Mouse (Mus musculus): ENCODE data around the gene Clcf1.
"Not testable (repeated sequence)": the region's sequence is repeated elsewhere in the genome, so short reads cannot be mapped to it uniquely, and the experiment has no call there.

The Clcf1 gene

DNA sequence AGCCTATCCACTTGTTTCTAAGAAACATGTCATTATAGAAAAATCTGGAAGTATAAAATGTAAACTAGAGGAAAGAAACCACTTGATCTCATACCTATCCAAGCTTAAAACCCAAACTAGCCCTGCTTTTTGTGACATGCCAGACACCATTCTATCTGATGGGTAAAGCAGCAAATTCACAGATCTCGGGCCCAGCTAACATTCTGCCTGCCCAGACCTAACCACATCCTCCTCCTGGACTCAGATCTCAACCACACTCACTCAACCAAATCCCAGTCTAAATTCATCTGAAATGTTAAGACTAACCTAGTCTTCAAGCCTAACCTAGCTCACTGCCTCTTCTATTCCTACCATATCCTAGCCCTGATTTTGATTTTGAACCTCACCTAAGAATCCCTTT is 4.7 kb downstream of the Clcf1 start:
- DNase-seq: peak in 1 of 2 experiments; percentile 35

DNA sequence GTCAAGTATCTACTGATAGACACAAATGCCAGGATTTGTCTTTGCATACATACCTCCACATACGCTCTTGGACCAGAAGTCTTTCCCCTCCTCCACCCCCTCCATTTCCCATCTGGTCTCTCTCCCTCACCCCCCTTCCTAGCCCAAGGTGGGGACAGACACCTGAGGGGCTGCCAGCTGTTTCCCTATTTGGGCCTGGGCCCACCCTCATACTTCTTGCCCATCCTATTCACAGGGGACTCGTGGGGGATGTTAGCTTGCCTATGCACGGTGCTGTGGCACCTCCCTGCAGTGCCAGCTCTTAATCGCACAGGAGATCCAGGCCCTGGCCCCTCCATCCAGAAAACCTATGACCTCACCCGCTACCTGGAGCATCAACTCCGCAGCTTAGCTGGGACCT is 5.9 kb downstream of the Clcf1 start:
- DNase-seq: no peak

DNA sequence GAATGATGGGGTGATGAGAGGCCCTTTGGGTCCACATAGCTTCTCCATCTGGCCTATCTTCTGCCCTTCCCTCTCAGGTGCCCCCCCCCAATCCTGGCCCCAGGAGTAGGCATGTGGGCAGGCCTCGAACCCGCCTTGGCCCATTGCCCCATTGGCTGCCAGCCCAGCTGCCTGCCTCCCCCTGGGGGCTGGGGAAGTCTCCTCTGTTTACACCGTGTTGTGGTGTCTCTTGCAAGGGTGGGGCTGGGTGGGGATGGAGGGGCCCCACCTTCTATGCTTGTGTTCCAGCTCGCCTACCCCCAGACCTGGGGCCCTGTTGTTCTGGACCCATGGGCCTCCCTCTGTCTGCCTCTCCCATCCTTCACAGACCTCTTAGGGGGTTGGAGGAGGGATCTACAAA is 6.4 kb downstream of the Clcf1 start:
- peak in 1 of 2 experiments; percentile 37 for DNase-seq

DNA sequence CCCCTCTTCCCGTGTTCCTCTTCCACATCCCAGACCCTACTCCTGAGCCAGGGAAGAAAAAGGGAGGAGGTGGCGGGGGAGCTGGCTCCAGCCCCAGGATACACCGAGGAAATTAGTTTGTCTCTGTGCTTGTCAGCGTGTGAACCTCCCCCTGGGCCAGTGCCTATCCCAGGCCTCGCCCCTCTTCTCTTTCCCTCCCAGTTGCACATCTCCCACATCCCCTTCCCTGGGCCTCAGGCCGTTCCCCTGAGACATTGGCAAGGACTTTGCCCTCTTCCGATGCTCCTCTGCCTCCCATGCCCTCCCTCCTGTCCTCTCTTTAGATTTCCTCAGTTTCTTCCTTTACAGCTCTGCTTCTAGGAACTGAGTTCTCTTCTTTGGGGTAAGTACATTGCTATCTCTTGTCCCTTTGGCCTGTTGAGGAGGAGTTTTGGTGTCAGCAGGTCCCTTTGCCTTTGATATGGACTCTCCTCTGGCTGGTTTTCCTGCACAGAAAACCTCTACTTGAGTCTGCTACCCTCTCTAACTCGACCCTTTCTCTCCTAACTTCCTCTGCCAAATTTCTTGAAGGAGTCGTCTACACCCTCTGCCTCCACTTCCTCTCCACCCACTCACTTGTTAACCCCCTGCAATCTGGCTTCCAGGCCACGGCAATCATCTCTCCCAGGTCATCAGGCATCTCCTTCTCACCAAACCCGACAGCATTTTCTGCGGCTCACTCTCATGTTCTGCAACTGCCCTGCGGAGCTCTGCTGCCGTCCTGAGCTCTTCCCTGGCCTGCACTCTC is 7.1 kb downstream of the Clcf1 start:
- DNase-seq: peak in 1 of 2 experiments; percentile 24

DNA sequence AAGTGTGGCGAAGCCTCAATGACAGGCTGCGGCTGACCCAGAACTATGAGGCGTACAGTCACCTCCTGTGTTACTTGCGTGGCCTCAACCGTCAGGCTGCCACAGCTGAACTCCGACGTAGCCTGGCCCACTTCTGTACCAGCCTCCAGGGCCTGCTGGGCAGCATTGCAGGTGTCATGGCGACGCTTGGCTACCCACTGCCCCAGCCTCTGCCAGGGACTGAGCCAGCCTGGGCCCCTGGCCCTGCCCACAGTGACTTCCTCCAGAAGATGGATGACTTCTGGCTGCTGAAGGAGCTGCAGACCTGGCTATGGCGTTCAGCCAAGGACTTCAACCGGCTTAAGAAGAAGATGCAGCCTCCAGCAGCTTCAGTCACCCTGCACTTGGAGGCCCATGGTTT is 8.1 kb downstream of the Clcf1 start:
- peak in 1 of 2 experiments; percentile 36 for DNase-seq

DNA sequence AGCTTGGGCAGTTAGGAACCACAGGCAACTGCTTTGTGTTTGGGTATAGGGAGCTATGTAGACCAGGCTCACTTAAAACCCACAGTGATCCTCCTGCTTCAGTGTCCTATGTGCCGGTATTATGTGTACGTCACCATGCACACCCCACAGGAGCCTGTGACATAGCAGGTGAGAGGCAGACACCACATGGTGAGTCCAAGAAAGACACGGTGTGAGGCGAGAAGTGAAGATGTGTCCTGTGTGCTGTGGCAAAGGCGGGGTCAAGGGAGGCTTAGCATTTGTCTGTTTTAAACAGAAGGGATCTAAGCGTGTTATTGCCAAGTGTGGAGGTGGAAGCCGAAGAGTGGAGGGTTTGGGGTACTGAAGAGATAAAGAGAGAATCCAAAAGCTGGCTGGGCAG is 12.7 kb downstream of the Clcf1 start:
- peak in 1 of 2 experiments; percentile 27 for DNase-seq

DNA sequence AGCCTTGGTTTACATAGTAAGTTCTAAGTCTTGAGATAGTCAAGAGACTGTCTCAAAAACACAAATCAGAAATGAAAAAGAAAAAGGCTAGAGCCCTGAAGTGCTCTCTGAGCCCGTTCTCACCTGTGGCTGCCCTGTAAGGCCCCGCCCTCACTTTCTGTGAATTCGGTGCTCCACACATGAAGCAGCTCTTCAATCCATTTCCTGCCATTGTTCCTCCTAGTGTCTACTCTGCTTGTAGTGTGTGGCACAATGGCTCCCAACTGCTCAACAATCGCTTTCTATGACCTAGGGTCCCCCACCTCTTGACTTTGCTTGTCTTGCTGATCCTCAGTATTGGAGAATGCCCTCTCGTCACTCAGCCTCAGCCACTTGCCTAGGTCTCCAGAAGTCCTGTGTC is 13.4 kb downstream of the Clcf1 start:
- DNase-seq: peak in 1 of 2 experiments; percentile 17

DNA sequence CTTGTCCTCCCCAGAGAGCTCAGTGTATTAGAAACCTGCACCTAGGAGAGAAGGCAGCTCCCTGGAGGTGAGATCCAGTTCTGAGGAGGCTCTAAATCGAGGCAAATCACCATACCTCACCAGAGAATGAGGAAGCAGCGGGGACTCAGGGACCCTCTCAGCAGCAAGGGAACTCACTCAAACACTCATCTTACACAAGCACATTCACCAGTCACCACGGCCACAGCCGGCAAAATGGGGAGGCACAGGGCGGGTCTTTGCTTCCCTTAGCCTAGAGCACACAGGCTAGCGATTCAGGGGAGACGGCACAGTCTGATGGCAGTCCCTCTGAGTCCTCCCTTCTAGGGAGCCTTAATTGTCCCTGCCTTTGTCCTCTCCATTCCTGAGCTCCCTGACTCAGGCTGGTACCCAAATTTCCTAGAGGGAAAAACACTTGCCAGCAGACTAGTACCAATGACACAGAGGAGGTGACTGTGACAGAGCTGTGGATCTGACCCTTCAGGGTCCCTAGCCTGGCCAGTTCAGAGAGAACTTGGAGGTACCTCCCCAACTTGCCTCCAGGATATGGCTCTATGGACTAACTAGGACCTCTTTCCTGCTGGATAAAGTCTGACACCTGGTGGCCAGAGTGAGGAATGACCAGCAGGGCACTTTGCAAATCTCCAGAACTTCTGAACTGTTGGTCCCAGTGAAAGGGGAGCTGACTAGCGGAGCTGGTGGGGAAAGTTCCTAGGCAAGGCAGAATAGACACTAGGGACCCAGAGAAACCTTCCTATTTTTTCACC is 14.0 kb downstream of the Clcf1 start:
- DNase-seq: peak in 1 of 2 experiments; percentile 67

DNA sequence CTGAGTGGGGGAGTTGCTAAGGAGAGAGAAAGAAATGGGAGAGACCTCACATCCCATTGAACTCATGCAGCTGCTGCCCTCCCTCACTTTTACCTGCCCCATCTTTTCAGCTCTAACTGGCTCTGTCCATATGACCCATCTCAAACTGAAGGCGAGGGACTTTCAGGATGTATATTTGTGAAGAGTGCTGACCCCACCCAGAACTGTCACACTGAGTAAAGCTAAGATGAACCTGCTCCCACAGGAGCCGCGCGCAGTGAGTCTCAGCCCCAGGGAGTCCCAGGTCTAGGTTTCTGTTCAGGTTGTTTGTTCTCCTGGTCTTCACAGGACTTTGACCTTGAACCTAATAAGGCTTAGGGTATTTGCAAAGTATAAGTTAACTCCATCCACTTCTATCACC is 14.9 kb downstream of the Clcf1 start:
- DNase-seq: no peak

DNA sequence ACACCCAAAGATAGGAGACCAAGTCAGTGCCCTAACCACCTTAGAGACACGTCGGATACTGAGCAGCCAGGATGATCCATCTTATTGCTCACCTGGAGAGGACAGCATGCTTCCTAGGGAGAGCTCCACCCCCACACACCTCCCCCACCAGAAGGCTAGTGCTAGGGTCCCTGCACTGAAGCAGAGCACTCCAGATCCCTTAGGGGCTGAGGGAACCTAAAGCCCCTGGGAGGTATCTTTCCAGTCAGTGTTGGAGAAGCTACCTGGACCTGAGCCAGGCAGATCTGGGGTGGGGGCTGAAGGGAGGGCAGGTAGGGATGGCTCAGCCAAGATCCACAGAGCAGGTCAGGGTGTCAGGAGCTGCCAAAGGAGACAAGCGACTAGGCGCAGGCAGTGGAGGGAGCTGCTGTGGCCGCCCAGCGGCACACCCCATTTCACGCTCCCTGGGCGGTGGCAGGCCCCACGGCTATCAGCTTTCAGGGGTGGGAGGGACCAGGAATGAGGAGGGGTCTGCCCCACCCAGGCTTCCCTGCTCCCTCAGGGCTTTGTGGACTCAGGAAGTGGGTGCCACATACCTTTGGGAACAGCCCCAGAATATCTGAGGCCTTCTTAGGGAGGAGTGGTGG is 15.5 kb downstream of the Clcf1 start:
- peak in 1 of 2 experiments; percentile 29 for DNase-seq

DNA sequence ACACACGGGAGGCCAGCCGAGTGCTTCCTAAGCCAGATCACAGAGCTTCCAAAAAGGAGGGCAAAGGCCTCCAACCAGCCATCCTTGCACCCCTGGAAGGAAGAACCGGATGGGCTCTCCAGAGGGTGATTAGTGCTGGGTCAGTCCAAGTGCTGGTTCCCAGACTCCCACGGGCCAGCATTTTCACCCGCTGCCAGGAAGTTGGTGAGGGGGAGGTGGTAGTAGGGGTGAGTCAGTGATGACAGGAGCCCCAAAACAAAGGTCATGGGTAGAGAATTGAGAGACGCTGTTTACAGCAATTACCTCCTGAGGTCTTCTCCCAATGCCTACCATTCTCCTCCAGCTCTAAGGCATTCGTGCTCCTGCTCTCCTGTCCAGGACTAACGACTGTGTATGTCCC is 16.4 kb downstream of the Clcf1 start:
- DNase-seq: peak; percentile 33 to 40

DNA sequence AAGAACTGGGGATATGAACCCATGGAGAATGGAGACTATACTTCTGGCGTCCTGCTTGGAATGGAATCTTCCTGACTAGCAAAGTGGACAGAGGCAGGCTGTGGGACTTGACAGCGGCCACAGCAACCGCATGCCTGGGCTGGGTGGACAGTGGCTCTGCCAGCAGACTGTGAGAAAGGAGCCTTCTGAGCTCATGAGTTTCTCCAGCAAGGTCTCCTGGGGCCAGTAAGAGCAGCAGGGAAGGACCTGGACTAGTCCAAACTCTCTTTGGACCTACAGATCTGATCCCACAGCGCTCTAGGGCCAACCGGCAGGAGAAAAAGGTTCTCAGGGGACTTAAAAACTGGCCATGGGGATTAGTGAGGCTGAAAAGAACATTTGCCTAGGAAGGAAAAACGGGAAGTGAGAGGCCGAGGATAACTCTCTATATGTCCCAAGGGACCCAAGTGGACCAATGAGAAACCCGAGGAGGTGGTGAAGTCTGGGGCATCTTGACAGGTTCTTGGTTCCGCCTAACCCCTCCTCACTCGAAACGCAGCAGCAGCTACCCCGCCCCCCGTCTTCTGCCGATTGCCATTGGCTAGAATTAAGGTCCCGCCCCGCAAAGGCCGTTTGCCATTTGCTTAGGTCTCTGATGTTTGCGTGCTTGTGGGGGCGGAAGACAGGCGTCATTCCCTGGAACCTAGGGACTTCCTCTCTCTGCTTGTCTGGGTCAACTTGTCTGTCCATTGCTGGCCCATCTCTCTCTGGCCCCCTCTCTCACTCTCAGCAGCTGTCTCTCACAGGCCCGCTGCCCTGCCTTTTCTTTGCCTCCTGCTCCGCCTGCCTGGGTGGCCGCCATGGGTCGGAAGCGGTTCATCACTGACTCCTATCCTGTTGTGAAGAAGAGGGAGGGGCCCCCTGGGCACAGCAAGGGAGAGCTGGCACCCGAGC is 17.5 kb downstream of the Clcf1 start, which contains the start of gene Pold4:
Gene Pold4, plus strand, starts transcription at position 647 of the 933 bp plus-strand sequence.
- DNase-seq: peak; percentile 95 to 98

DNA sequence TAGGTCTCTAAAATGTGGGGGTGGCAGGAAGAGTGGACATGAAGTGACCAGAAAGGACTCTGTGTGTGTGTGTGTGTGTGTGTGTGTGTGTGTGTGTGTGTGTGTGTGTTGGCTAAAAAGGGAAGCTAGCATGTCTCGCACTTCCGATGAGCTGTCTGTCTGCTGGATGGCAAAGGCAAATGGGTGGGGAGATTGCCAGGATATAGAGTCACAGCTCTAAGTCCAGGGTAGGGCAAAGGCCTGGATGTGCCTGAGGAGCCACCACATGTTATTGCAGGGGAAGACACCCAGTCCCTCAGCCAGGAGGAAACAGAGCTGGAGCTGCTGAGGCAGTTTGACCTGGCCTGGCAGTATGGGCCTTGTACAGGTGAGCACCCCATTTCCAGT is 18.1 kb downstream of the Clcf1 start:
- DNase-seq: no peak

DNA sequence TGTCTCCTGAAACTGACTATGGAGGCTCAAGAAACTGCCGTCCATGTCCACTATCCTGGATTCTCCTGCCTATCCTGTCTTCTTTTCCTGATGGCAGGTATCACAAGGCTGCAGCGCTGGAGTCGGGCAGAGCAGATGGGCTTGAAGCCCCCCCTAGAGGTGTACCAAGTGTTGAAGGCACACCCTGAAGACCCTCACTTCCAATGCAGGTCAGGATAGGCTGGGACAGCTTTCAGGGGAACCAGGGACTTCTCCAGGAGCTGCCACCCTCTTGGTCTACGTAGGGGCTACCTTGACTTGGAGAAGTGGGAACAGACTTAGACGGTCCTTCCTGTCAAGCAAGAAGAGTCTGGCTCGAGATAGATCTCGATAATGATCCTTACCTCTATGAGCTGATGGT is 18.6 kb downstream of the Clcf1 start:
- DNase-seq: no peak

DNA sequence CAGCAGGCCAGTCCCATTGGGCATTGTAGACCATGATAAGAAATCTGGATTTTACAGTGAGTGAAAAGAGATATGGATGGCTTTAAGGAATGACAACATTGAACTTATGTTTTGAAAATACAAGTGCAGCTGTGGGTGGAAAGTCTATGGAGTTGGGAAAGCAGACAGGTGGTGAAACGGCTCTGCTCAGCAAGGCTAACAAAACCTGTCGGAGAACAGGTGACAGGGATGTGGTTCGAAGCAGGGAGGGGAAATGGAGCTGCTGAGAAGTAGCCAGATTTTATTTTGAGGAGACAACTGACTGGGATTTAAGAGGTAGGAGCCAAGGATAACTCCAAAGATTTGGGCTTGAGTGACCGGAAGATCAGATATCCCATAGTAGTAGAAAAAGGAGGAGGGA is 20.5 kb downstream of the Clcf1 start:
- DNase-seq: no peak

DNA sequence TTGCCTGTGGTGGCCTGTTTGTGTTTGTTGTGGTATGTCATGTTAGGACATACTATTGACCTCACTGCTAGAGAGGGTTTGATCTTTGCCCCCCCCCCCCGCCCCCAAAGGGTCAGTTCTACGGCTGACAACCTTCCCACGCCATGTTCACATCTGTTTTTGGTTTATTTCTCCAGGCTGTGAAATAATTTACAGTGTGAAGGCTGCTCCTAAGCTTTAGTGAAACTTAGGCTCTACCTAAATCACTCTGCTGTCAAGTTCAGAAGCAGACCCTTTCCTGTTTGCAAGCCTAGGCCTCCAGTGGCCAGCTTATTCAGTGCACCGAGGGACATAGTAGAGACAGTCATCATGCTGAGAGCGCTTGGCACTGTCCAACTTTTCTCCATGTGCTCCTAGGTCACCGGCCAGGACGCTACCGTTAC is 26.2 kb downstream of the Clcf1 start:
- no peak for DNase-seq

DNA sequence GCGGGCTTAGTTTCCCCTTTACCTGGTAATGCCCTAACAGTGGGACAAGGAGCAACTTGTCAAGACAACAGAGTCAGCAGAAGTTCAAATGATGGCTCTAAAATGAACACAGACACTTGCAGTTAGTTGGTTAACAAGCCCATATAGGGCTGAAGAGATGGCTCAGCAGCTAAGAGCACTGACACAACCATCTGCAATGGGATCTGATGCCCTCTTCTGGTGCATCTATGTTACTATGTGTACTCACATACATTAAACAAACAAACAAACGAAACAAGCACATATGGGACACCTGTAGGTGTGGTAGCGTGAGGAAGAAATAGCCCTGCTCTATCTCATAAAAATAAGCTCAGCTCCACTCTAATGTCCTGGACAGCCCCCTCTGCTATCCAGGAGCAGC is 28.4 kb downstream of the Clcf1 start:
- no peak for DNase-seq

DNA sequence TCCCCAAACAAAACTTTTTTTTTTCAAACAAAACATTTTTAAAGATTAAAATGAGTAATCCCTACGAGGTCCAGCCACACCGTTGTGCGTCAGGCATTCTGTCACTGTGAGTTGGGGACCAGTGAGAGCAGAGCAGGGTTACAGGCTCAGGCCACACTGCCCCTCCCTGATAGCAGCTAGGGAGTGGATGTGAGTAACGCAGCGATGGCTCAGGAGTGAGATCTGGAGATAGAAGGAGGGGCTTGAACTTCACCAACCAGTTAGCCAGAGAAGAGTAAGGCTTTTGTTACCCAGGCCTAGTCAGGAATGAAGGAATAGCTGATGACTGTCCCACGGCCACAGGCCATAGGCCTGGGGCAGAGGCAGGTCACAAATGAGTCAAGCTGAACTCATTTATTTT is 30.7 kb downstream of the Clcf1 start:
- DNase-seq: no peak

DNA sequence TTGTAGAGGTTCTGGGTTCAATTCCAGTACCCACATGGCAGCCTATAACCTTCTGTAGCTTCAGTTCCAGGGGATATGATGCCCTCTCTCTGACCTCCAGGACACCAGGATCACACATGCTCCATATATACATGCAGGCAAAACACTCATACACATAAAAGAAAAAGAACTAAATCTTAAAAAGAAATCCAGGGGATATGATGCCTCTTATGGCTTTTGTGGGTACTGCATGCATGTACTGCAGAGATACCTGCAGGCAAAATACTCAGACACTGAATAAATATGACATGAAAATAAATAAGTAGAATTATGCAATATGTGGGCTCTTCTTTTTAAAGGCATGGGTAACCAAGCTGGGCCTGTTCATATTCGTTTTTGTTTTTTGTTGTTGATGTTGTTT is 33.0 kb downstream of the Clcf1 start:
- DNase-seq: no peak

DNA sequence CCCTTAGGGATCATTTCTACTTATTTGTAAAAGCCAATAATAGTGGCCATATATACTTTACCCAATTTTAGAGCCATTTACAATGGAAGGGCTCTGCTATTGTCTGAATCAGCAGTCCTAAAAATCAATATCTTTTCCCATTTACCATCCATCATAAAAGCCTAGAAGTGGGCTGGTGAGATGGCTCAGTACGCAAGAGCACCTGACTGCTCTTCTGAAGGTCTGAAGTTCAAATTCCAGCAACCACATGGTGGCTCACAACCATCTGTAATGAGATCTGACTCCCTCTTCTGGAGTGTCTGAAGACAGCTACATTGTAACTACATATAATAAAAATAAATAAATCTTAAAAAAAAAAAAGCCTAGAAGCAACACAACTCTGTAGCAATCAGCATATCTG is 34.6 kb downstream of the Clcf1 start:
- not testable (repeated sequence) for DNase-seq

DNA sequence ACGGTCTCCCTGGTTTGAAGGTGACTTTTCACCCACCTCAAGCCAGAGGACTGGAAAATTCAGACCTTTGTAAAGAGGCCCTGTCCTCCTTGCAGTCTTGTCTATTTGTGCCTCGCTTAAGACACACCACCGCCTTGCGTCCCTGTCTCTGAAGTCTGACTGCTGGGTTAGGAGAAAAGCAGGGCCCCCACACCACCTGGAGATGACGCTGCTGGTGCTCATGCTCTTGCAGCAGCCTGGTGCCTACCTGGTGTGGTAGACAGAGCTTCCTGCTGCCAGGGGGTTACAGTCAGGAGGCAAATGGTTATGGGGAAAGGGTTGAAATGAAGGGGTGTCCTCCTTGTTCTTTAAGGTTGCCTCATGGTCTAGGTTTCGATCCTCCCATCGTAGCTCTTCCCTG is 40.2 kb downstream of the Clcf1 start:
- DNase-seq: no peak

DNA sequence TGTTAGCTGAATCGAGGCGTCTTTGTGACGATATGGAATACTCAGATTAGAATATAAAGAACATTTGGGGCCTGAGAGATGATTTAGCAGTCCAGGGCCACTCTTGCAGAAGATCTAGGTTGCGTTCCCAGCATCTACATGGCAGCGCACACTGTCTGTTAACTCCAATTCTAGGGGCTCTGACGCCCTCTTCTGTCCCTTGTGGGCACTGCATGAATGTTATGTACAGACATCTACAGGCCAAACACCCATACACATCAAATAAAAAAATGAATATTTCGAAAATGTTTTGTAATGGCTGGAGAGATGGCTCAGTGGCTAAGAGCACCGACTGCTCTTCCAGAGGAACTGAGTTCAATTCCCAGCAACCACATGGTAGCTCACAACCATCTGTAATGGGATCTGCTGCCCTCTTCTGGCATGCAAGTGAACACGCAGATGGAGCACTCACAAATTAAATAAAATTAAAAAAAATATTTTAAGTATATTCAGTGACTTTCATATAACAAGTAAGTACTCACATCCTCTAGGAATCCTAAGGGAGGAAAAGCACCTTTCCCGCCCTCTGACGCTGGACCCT is 41.6 kb downstream of the Clcf1 start:
- DNase-seq: no peak
